Mouse (Mus musculus) cerebellum, postnatal 4 days (tissue): Measurements from ENCODE around the gene Nr1i3.

ENCODE experiments used
- DNase-seq, 2 experiments: peaks; one replicate each; pipeline ENCODE4 v3.0.0; 2022; ENCODE audit warnings: low spot score in 2 of 2, mixed read lengths in 1 of 2

Gene Nr1i3

GRCm38 (mm10) chr1:171213801-171214496 is at the start of gene Nr1i3:
Nr1i3 (plus strand) TSS chr1:171213970.
- no peak for DNase-seq

DNA sequence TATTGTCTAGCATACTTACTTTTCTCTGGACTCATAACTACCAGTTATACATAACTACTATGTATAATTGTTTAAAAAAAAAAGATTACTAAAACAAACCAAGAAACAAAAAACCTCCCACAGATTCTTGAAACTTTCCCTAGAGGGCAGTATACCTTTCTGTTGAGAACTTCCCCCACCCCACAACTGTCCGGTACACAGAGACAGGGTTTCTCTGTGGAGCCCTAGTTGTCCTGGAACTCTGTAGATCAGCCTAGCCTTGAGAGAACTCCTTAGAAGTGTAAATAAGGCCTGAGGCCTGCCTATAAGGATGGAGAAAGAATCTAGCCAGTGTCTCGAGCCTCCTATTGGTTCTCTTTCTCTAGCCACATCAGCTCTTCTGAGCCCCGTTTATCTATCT is 49.5 kb upstream of the Nr1i3 start:
- DNase-seq: no peak

DNA sequence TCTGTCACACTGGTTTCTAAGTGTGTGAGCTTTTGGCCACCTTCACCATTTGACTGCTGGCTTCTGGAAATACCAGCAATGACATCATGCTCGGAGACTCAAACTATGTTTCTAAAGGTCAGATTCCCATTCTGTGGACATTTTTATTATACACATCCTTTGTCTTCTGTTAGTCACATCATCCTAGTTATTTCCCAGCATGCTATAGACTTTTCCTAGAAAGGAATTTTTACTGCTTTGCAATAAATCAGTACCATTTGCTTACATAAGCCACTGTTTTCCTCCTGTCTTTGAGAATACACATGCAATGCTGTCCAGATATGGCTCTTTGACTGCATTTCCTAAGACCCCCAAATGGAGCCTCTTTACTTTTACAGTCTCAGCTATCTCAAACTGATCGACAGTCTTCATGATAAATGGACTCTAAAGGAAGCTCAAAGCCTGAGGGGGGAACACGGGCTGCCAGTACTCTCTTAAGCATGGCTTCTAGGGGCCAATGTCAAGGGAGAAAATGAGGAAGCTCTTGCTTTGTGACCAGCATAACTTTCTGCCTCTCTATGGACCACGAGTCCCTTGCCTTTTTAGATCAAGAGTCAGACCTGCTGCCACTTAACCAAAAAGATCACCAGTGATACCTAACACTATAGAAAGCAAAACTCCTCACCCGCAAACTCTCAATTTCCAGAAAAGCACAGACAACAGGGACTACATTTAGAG is 48.0 kb upstream of the Nr1i3 start:
- DNase-seq: no peak

DNA sequence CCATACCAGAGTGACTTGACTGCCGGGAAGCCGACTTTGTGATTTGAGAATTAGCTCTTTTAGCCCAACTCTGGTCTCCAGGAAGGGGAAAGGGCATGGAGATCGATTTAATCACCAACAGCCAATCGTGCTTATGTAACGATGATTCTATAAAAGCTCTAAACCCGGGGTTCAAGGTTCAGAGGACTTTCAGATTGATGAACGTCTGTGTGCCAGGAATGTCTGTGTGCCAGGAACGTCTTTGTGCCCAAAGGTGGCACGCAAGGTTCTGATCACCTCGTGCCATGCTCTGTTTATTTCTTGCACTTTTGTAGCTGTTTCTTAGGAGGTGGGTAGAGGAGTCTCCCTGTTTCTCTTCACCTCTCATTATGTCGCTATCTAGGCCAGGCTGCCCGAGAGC is 44.9 kb upstream of the Nr1i3 start:
- no peak for DNase-seq

DNA sequence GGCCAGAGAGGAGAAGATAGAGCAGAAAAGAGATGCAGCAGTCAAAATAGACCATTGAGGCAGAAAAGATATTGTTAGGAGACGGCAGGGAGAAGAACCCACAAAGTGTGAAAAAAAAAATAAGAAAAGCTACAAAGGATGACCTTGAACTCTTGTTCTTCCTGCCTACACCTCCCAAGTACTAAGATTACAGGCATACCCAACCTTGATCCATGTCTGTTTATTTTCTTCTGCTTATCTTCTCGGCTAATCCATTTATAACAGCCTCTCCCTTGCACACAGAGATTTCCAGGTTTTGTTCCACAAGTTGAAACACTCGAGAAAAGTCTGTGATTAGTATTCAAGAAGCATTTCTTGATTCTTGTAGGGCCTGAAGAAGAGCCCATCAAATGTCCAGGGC is 43.9 kb upstream of the Nr1i3 start:
- no peak for DNase-seq

GRCm38 (mm10) chr1:171171138-171171537 is 42.6 kb upstream of the Nr1i3 start:
- DNase-seq: no peak

GRCm38 (mm10) chr1:171172779-171173178 is 41.0 kb upstream of the Nr1i3 start:
- DNase-seq: no peak

DNA sequence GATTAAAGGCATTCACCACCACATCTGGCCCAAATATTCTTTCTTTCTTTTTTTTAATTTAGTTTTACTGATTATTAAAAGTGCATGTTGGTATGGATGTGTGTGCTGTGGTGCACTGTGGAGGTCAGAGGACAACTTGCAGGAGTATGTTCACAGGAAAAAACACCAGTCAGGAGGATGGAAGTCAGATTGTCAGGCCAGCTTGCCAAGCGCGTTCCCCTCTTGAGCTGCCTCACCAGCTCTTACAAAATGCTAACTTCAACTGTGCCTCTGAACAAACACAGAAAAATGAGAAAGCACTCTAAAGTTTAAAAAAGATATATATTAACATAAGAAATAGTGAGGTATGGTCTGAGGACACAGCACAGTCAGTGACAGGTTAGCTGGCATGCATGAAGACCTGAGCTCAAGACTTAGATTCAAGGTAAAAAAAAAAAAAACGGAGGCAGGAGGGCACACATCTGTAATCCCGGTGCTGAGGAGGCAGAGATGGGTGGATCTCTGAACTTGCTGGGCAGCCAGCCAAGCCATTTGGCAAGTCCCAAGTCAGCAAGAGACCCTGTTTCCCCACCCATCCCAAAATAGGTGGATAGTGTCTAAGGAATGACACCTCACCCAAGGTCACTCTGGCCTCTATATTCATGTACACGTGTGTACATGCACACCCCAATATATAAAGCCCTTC is 34.1 kb upstream of the Nr1i3 start:
- no peak for DNase-seq

DNA sequence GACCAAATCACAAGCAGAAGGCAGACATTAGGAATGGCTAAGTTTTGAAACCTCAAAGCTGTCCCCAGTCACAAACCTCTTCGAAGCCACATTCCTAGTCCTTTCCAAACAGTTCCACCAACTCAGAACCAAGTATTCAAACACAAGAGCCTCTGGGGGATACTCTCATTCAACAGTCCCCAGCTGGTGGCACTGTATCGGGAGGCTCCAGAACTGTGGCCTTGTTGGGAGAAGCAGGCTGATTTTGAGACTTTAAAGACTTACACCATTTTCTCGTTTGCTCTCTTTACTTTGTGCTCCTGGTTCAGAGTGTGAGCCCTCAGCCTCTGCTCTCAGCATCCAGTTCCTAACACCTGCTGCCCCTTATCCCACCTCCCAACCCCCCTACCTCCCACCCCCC is 30.7 kb upstream of the Nr1i3 start:
- DNase-seq: no peak

DNA sequence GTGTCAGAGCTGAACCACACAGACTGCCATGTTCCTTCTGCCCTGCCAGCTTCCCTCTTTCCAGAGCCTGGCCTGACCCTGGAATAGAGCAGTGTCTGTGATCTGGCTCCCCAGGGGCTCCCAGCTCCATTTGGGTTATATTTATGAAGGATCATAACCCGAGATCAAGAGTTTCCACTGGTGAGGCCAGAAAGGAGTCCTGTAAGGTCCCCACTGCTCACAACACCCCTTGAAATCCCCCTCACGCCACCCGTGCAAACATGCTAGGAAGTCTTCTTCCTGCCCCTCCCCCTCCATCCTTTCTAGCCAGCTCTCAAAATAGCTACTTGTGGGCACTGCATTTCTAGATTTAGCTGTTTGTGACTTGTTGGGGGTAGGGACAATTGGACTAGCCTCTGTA is 30.1 kb upstream of the Nr1i3 start:
- no peak for DNase-seq

DNA sequence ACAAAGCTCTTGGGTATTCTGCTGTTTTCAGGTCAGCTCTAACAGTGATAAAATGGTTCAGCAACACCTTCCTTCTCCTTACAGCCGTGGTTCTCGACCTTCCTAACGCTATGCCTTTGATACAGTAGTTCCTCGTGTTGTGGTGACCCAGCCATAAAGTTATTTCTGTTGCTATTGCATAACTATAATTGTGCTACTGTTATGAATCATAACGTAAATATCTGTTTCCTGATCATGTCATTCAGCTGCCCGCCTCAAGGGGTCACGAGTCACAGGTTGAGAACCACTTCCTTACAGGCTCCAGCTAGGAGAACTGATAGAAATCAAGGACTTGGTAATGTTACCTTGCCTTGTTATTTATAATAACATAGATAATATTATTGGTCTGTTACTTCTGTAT is 29.5 kb upstream of the Nr1i3 start:
- DNase-seq: no peak

DNA sequence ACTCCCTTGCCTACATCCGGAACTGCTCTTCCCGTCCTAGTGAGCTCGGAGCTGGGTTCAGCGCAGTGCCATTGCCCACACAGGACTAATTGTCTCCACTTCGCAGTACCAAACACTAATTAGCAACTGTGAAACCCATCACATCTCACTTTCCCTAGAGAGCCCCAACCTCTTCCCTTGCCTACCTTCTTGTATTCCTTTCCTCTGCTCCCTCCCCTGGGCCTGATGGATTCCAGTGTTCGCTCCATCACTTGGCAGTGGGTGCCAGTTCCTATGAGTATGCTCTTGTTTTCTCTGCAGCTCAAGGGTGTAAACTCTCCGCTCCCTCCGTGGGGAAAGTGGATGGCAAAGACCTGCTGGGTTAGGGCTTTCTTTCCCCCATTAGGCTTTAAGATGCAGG is 28.1 kb upstream of the Nr1i3 start:
- DNase-seq: no peak

DNA sequence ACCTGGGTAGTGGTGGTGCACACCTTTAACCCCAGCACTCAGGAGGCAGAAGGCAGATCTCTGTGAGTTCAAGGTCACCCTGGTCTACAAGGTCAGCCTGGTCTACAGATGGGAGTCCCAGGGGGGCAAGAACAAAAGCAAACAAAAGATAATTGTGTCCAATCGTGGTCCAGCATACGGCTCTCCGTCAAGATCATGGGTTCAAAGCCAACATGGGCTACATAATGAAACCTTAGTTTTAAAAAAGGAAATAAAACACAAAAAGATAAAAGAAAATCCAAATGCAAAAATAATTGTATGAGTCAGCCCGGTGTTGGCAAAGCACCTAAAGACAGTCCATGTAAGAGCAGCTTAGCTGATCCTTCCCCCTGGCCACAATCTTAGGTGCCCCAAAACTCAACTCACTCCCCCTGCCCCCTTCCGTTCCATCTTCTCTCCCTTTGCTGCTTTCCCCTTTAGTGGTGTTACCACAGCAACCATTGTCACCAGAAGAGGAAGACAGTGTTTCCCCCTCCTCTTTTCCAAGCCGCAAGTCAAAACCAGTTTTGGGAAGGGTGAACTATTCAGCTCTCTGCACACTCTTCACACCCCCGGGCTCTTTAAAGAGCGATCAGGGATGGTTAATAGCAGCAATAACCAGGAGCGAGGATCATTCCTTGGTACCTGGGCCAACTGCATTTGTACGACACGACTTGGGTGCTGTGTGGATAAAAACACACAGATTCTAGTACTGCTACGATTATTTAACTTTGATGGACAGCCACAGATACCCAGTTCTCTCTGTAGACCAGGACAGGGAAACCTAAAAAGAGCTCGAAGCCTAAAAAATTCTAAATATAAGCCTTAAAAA is 25.7 kb upstream of the Nr1i3 start:
- DNase-seq: no peak

DNA sequence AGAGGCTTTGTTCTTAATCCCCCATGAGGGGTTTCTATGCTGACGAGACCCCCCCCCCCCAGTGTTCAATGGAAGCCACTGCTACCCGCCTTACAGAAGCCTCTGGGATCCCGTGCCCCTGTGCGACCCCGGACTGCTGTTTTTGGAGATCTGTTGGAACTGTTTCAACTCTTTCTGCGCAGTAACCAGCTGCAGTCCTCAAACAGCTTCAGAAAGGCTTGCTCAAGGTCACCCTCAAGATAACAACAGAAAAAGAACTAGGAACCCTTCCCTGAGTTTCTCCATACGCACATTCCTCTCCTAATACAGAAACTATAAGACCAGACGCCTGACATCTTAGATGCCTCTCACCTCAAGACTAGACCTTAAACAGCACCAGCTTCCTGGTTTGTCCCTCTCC is 24.7 kb upstream of the Nr1i3 start:
- no peak for DNase-seq

DNA sequence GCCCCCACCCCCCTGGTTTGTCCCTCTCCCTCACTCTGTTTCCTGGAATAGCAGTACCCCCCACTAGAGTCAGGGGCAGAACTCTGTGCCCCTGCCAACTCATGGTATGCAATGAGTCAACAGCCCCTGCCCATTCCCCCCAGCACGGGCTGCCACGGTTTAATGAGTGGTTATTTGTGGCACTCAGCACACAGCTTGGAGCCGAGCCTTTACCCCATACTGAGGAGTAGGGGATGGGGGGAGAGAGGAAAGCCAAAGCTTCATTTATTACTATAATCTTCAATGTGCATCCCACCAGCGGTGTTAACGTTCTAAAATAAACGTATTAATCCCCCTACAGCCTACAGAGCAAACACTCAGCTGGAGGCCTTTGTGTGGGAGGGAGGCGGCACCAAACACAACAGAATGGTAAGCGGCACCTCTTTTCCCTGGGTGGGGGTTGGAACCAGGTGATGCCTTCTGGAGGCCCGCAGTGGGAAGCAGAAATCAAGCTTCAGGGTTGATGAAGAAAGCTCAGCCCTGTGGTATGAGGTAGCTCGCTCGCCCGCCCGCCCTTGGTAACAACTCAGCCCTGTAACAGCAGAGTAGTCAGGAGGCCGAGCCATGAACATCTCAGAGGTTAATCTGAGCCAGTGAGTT is 24.2 kb upstream of the Nr1i3 start:
- no peak for DNase-seq

DNA sequence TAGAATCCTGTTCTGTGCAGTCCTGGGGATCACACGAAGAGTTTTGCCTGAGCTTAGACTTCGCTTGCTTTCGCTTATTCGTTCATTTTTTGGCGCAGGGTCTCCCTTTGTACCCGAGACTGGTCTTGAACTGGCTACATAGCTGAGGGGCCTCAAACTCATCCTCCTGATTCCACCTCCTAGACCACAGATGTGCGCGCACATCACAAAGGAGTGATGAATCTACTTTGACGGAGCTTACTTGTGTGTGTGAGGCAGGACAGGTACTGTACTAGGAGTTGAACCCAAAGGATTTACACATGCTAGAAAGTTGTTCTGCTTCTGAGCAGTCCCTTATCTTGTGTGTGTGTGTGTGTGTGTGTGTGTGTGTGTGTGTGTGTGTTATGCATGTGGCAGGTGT is 22.9 kb upstream of the Nr1i3 start:
- no peak for DNase-seq

GRCm38 (mm10) chr1:171192283-171192682 is 21.5 kb upstream of the Nr1i3 start:
- no peak for DNase-seq

DNA sequence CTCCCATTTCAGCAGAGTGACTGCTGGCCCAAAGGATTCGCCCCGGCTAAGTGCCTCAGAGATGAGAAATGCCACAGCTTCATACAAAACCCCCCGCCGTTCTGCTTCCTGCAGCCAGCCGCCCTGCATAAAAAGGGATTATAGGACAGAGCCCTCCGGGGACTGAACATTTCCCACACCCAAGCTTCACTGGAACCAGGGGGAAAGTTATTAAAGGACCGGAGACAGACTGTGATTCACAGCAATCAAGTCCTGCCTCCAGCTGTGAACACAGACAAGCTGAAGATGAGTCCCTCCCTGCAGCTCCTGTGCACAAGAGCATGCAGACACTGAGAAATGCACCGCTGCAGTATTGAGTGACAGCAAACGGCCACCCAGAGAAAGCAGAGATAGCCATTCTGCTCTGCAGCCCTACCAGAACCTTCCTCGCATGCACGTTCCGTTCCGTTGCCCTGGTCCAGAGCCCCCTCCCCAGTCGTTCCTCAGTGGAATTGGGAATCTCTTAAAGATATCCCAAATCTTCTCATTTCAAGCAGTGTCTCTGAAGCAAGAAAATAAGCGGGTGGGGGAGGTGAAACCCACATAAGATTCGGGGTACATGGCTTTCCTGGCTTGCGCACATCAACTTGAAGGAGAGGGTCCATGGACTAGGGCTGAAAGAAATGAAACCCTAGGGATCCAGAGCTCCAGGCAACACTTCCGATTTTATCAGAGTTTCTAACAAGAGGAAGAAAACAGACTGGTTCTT is 20.5 kb upstream of the Nr1i3 start:
- no peak for DNase-seq

DNA sequence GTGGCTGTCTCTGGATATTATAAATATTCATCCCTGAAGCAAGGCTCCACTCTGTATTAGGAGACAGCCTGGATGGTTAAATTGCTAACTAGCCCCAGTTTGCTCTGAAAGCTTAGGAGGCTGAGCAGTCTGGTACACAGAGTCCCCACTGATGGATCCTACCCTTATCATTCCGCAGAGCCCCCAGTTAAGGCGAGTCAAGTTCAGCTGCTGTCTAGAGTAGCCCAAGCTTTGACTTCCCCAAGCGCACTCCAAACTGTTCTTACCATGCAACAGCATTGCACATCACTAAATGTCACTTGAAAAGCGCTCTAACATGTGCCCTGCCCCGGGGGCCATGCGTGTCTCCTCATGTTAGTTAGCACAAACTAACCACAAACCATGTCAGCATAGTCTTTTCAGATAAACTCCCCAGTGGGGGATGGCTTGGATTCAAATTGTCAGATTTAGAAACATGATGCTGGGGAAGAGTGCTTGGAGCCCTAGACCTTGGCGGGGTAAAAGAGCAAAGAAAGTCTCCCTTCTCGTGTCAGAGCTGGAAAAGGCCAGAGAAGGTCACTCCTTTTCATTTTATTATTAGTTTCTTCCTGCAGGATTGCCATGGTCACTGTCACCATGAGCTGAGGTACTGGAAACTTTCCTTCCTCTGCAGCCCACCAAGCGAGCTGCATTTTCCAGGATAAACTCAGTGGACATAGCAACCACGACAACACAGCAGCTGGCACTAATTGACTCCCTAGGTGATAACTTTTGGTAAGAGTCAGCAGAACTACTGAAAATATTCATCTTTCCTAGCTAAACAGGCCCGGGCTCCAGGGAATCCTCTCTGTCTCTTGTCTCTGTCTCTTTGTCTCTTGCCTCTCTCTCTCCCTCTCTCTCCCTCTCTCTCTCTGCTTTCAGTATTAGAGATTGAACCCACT is 19.6 kb upstream of the Nr1i3 start:
- DNase-seq: no peak
